Mouse (Mus musculus) cerebellum, adult 2 months (tissue): ENCODE measurements at regions not wholly inside any gene's neighbourhood (a gene's known extent, or its start where the extent isn't known, plus 50 kb on each side); places are given as distances from the start of the nearest gene placed in this dataset.

Experiments
- CTCF ChIP-seq: fragments of 200-500 bp; IDR thresholded peaks from 2 replicates; pipeline ENCODE4 v1.5.1; 2011; ENCODE audit warnings: low read depth, mild to moderate bottlenecking, control low read depth, low read length, moderate library complexity, borderline replicate concordance; ENCODE audit not compliant: insufficient read depth
- POLR2A ChIP-seq: fragments of 200-500 bp; IDR thresholded peaks from 2 replicates; pipeline ENCODE4 v1.6.1; 2011; ENCODE audit warnings: low read length, control low read depth, borderline replicate concordance; ENCODE audit not compliant: insufficient read depth

DNA sequence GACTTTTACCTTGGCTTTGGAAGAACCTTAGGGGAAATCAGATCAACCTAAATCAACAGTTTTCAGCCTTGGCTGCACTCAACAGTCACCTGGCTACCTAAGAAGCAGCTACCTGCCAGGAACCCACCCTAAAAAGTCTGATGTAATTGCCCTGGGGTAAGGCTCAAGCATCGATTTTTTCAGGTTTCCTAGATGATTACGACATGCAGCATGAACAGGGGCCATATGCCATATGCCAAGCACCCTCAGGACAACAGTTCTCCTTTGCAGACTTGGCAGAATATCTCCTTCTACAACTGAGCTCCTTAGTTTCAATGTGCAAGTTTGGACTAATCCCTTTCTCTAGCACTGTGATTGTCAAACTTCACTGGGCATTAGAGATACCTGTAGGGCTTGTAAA is 680.1 kb downstream of the Car8 start:
- TF ChIP-seq CTCF (no peak), POLR2A (no peak)
